Mouse (Mus musculus) thymus, postnatal 0 days (tissue): ENCODE data around the gene Gm12258. TPM values are rescaled to one million over a fixed set of nuclear protein-coding genes. Genes with fewer than 3 reads are reported as not detected.
A peak's percentile ranks its signal among the peaks of the same experiment; 100 is the strongest.

Source experiments
- DNase-seq: peaks from one replicate; pipeline ENCODE4 v3.0.0-alpha.2; 2015; ENCODE audit warnings: low spot score
- polyA plus RNA-seq: library from polyadenylated mRNA; unstranded; fragments of >200 nt; fragmentation: Nextera tagmentation; extraction: Ambion mirVana; gene quantifications from 2 replicates; pipeline ENCODE4 v1.2.1, GENCODE M21; 2015

Gm12258 gene
- polyA plus RNA-seq, 1 experiment from 2014 or later, result 20.6 TPM

DNA sequence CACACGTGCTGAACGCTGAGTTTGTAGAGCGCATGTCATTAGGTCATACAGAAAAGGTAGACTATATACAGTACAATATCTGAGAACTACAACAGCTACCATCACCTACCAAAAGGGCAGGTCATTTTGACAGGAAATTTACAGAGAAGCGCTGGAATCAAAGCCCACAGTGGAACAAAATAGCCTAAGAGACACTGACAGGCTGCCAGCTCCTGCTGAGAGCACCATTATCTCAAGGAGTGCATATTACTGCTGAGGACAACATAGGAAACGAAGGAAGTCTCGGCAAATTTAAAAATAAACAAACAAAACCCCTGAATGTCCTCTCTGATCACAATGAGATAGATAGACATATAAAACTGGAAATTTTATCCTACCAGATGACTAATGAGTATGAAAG lies 50.5 kb downstream of the Gm12258 start:
- no peak for DNase-seq

DNA sequence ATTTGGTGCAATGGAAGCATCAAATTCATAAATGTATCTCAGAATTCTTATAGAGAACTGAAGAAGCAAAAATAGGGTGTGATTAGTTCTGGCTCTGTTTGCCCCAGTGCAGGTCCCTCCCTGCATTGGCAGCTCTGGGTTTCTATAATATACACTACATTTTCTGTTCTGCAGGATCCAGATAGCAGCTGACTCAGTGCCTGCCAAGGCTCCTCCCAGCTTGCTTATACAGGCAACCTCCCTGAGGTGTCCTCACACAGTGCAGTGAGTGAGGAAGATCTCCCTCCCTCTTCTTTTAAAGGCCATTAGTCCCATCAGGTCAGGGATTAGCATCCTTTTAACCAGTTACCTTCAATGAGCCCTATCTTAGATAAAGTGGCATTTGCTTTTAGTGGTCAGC lies 54.1 kb downstream of the Gm12258 start:
- DNase-seq, result no peak

DNA sequence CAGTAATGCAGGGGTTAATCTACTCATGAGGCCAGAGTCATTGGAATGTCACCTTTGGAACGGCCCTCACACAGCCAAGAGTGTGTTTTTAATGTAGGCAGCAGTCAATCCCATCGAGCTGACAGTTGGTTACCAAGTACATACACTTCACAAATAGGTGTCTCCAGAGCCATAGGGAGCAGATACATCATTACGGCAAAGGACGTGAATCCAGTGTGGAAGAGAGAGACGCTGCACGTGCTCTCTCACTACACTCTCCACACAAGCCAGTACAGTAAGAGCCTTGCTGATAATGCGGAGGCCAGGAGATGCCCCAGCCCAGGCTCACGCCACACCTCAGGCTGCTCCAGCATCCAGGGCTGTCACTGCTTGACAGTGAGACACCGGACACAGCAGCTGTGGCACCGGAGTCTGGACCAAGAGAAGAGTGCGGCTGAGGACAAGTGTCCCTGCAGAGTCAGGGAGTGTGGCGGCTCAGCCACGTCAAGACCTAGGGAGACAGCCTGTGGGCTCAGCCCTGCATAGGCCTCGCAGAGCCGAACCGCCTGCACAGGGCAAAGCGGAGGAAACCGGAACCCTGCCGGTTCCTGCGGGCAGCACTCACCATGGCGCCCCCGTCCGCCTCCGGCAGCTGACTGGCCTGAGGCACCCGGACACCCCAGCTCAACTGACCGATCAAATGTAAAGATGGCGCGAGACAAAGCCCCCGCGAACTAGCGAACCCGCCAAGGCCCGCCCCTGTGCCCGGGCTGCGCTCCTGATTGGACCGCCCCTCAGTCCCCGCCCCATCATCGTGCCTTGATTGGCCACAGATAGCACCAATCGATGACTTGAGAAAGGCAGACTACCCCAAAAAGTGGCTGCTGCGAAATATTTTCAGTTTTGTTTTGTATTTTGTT lies 56.8 kb downstream of the Gm12258 start, which contains the start of gene Zfp39:
Gene Zfp39 (minus strand): TSS at position 715 of the 899 bp plus-strand sequence.
- peak; percentile 95 for DNase-seq

DNA sequence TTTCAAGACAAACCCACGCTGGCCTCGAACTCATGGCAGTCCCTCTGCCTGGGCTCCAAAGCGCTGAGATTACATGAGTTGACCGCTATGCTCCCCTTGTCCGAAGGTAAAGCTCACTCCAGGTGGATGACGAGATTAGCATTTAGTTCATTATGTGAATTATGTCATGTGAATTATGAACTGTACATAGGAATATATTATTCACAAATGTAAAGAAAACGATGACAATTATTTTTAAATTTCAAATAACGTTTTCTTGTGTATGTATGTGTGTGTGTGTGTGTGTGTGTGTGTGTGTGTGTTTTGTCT lies 57.4 kb downstream of the Gm12258 start:
- DNase-seq, result no peak

DNA sequence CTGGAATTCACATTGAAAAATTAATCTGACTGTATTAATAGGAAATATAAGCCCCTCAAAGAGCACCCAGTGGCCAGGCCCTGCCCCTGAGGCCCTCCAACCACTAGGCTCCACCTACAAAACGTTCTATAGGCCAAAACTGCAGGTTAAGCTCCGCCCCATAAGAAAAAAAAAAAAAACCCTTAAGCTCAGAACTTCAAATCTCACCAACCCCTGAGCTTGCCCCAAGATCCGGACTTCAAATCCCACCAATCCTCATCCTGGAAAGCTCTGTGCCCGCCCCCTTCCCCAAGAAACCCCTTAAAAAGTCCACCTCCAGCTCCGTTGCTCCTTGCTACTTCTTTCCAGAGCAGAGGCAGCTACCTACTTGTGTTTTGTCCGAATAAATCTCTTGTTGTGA lies 57.9 kb downstream of the Gm12258 start:
- DNase-seq, result peak; percentile 47

Other genes with a start within 250 kb of the Gm12258 start
- gene 2210407C18Rik, start 231.1 kb upstream of the Gm12258 start, polyA plus RNA-seq, result 0.95 and 1.0 TPM in 2 replicates
- not detected in 2 replicates for gene Olfr323, start 216.7 kb upstream of the Gm12258 start, polyA plus RNA-seq
- gene Trim58, start 206.7 kb upstream of the Gm12258 start, polyA plus RNA-seq, result not detected in 2 replicates
- gene Olfr322, start 188.4 kb upstream of the Gm12258 start, polyA plus RNA-seq, result not detected in 2 replicates
- gene Olfr320, start 166.1 kb upstream of the Gm12258 start, polyA plus RNA-seq, result not detected in 2 replicates
- gene Olfr319, start 148.0 kb upstream of the Gm12258 start, polyA plus RNA-seq, result not detected in 2 replicates
- not detected in 2 replicates for gene Olfr318, start 123.1 kb upstream of the Gm12258 start, polyA plus RNA-seq
- gene Olfr317, start 107.9 kb upstream of the Gm12258 start, polyA plus RNA-seq, result not detected in 2 replicates
- gene Olfr316, start 94.4 kb upstream of the Gm12258 start, polyA plus RNA-seq, result not detected in 2 replicates
- gene Olfr315, start 74.0 kb upstream of the Gm12258 start, polyA plus RNA-seq, result not detected in 2 replicates
- gene Olfr314, start 64.2 kb upstream of the Gm12258 start, polyA plus RNA-seq, result not detected in 2 replicates
- 1.5 and 2.2 TPM in 2 replicates for gene Fam183b, start 45.2 kb upstream of the Gm12258 start, polyA plus RNA-seq
- gene Olfr313, start 32.2 kb upstream of the Gm12258 start, polyA plus RNA-seq, result 0.06 and 0.08 TPM in 2 replicates
- 0.03 TPM in 1 of 2 replicates, not detected in the other for gene Olfr312, start 17.9 kb upstream of the Gm12258 start, polyA plus RNA-seq
- gene Olfr311, start 7.9 kb upstream of the Gm12258 start, polyA plus RNA-seq, result not detected in 2 replicates
- gene 2810021J22Rik, start 20.1 kb downstream of the Gm12258 start, polyA plus RNA-seq, result 7.7 and 9.0 TPM in 2 replicates
- 6.1 and 7.9 TPM in 2 replicates for gene Zfp39, start 57.1 kb downstream of the Gm12258 start, polyA plus RNA-seq
- 0.09 TPM in 1 of 2 replicates, not detected in the other for gene Btnl10, start 70.8 kb downstream of the Gm12258 start, polyA plus RNA-seq
- gene Rnf187, start 91.8 kb downstream of the Gm12258 start, polyA plus RNA-seq, result 245 and 268 TPM in 2 replicates
- gene Hist3h2ba, start 101.8 kb downstream of the Gm12258 start, polyA plus RNA-seq, result 50.8 and 57.5 TPM in 2 replicates
- 52.3 and 52.8 TPM in 2 replicates for gene Hist3h2a, start 107.5 kb downstream of the Gm12258 start, polyA plus RNA-seq
- 0.29 and 0.44 TPM in 2 replicates for gene Trim17, start 107.5 kb downstream of the Gm12258 start, polyA plus RNA-seq
- gene Trim11, start 130.9 kb downstream of the Gm12258 start, polyA plus RNA-seq, result 49.6 and 54.0 TPM in 2 replicates